ENCODE assay signal across 10 mouse cellular contexts in the genomic region with DNA sequence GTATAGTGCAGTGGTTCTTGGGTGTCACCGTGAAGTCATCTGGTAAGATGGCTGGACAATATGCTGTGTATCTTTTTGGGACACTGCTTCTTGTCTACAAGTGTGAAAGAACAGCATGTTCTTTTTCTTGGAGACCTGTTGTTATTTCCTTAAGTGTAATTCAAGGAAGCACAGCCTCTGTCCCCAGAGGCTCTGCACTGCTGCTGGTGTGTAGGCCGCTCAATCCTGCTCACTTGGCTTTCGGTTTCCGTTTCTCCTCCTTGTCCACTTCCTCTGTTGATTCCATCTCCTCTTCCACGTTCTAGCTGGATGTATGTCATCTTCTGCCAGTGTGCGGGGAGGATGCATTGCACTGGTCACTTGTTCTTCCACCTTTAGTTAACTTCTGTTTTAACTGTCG. TPM values are rescaled to one million over a fixed set of nuclear protein-coding genes. Genes with fewer than 3 reads are reported as not detected.
DNase-seq lines count a peak whose midpoint lies in the region; ATAC-seq and TF ChIP-seq lines count a peak whose summit lies in the region.
"Had no signal": no experiment of that assay in that cellular context is flagged by ENCODE, and none has a peak within 500 bp of the region (broad histone marks: within the 10 kb centered on the region; RNA-seq: fewer than 3 reads in every experiment).

No protein-coding gene starts in this region.

- no peak for TF ChIP-seq CTCF in layer of hippocampus, adult 2 months (conservative IDR thresholded peaks at IDR 0.05)

- H3K27ac ChIP-seq in layer of hippocampus, adult 2 months = peak overlapping the region; percentile 76; the same call in 1 of the 2 replicates
- peak overlapping the region; percentile 57 for H3K27ac ChIP-seq in heart, embryonic 15.5 days
- H3K27ac ChIP-seq: limb, embryonic 10.5 days had no signal

- 70% methylated on average over 7 of the region's 7 CpGs for WGBS in heart, embryonic 15.5 days

- no peaks in the 10 kb centered on the region for H3K9me3 ChIP-seq in heart, embryonic 15.5 days (replicated peaks)
- no peaks in the 10 kb centered on the region for H3K9me3 ChIP-seq in megakaryocyte, embryonic 14.5 days
- H3K9me3 ChIP-seq: limb, embryonic 10.5 days had no signal

- no peak for ATAC-seq in heart, embryonic 15.5 days (replicated peaks; ENCODE audit: insufficient number of reproducible peaks, insufficient read depth, low FRiP score, low read depth)

- no peaks in the 10 kb centered on the region for H3K27me3 ChIP-seq in heart, embryonic 15.5 days
- H3K27me3 ChIP-seq in megakaryocyte, embryonic 14.5 days (replicated peaks) = no peaks in the 10 kb centered on the region

- H3K4me1 ChIP-seq in heart, embryonic 15.5 days (replicated peaks) = peaks cover 21% of the 10 kb centered on the region
- H3K4me1 ChIP-seq in megakaryocyte, embryonic 14.5 days = peaks cover 49% of the 10 kb centered on the region

- DNase-seq in adrenal gland, postnatal 10 days = peak; percentile 24
- no peak for DNase-seq in adrenal gland, adult 2 months
- DNase-seq in layer of hippocampus, adult 2 months (ENCODE audit: low spot score in 2 of 2) = no peak
- DNase-seq in layer of hippocampus, adult 9-11 months = no peak
- no peak for DNase-seq in embryo, embryonic 9.5 days (ENCODE audit: extremely low spot score)
- DNase-seq in yolk sac, embryonic 10.5 days (ENCODE audit: low spot score) = no peak

- no peaks in the 10 kb centered on the region for H3K36me3 ChIP-seq in heart, embryonic 15.5 days
- H3K36me3 ChIP-seq in megakaryocyte, embryonic 14.5 days (replicated peaks; ENCODE audit: low read length) = peaks cover 5% of the 10 kb centered on the region
- H3K36me3 ChIP-seq: limb, embryonic 10.5 days had no signal

- no peak overlapping the region for H3K4me3 ChIP-seq in layer of hippocampus, adult 2 months
- H3K4me3 ChIP-seq in heart, embryonic 15.5 days = no peak overlapping the region
- peak overlapping the region; percentile 79 for H3K4me3 ChIP-seq in megakaryocyte, embryonic 14.5 days (replicated peaks)
- H3K4me3 ChIP-seq: erythroblast, embryonic 14.5 days; limb, embryonic 10.5 days had no signal

- peak overlapping the region; percentile 10; the same call in 1 of the 2 replicates for H3K4me2 ChIP-seq in heart, embryonic 15.5 days

- H3K9ac ChIP-seq in heart, embryonic 15.5 days = no peak overlapping the region

RNA-seq across cellular contexts. Expression of a gene that starts 19.0 kb away (rescaled TPM):
- total RNA-seq in adrenal gland, postnatal 10 days (2021) = 10 to 100 TPM; 13.7 to 21.9 TPM
- total RNA-seq in adrenal gland, adult 2 months (2021) = 10 to 100 TPM; 22.0 to 26.3 TPM
- 3.3 and 3.4 TPM in 2 replicates for polyA plus RNA-seq in adrenal gland, adult 2 months (2012; rRNA removed)
- total RNA-seq in layer of hippocampus, adult 2 months (2021) = 10 to 100 TPM; 56.1 to 59.9 TPM
- polyA plus RNA-seq in heart, embryonic 15.5 days (2015; fragmentation: Nextera tagmentation; extraction: Ambion mirVana) = 13.0 and 14.8 TPM in 2 replicates
- polyA plus RNA-seq in megakaryocyte, embryonic 14.5 days (2012; ENCODE audit: insufficient read depth, low replicate concordance) = 0.79 TPM in 1 of 2 replicates, not detected in the other
- polyA plus RNA-seq: erythroblast, embryonic 14.5 days had no signal
